Mouse (Mus musculus) Patski (cell line): ENCODE data around the gene Togaram2. TPM values are rescaled to one million over a fixed set of nuclear protein-coding genes. Genes with fewer than 3 reads are reported as not detected.

Source experiments
- ATAC-seq: fragments of 100-300 bp; one replicate; pipeline ENCODE4 v1.8.0; 2021
- CTCF ChIA-PET: fragments of 350-600 bp; sonication (Branson Sonifier 250); formaldehyde crosslinking; loops from one replicate; lab custom pipeline; 2022; ENCODE audit warnings: inconsistent platforms; lab: Charles Lee
- POLR2A ChIA-PET: fragments of 350-600 bp; sonication (Branson Sonifier 250); formaldehyde crosslinking; loops from one replicate; lab custom pipeline; 2022; ENCODE audit warnings: antibody characterized with exemption, inconsistent platforms; lab: Charles Lee
- DNase-seq: peaks from one replicate; pipeline ENCODE4 v3.0.0-alpha.2; 2011; ENCODE audit warnings: low read depth, low spot score
- H3K27me3 ChIP-seq: fragments of 371-371 bp; one replicate; pipeline ENCODE4 v1.5.1; 2021
- CTCF ChIP-seq: fragments of 100-300 bp; IDR thresholded peaks from one replicate; pipeline ENCODE4 v1.5.1; 2021
- in situ Hi-C: fragments of 300-500 bp; cut with MboI; formaldehyde crosslinking; loops from 3 replicates; pipeline ENCODE4 v1.11.1; 2018; ENCODE audit warnings: low pct_unique_long_range_greater_than_20kb, mixed read lengths
- polyA plus RNA-seq: library from polyadenylated mRNA; unstranded; gene quantifications from one replicate; pipeline ENCODE4 v1.2.3, GENCODE M21; 2021

The Togaram2 gene
- polyA plus RNA-seq, 1 experiment from 2014 or later = 1.8 TPM

DNA sequence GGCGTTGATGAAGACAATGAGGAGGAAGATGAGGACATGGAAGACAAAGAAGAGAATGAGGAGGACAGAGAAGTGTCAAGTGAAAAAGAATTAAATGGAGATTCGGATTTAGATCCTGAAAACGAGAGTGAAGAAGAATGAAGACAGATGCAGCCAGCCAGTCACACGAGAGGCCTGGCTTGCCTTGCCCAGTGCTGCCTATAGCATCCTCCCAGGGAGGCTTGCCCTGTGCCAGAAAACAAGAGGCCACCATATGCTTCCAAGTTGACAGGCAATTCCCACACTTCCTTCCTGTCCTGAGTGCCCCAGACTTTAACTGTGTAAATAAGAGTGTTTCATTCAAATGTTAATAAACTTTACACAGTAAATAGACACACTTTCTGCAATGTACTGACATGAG lies 15.5 kb upstream of the Togaram2 start:
- ATAC-seq (no peak), DNase-seq (no peak)
- TF ChIP-seq CTCF = no peak
- H3K27me3 ChIP-seq = no peaks in the 10 kb centered on the region
- CTCF ChIA-PET = no interaction called here
- in situ Hi-C loops = loop anchor here (25.0 kb wide), 1 partner anchor 580 kb away; no protein-coding TSS in a partner anchor
- POLR2A ChIA-PET = no interaction called here

- ChIA-PET CTCF (no interaction called here), POLR2A (no interaction called here)
- H3K27me3 ChIP-seq = no peaks in the 10 kb centered on the region
- in situ Hi-C loops = loop anchor here (25.0 kb wide), 1 partner anchor 579 kb away; no protein-coding TSS in a partner anchor
- ATAC-seq (no peak), DNase-seq (no peak)
- TF ChIP-seq CTCF = no peak
These were observed 14.4 kb upstream of the Togaram2 start for GRCm38 (mm10) chr17:71658666-71659065.

GRCm38 (mm10) chr17:71660390-71660789 lies 12.7 kb upstream of the Togaram2 start:
- no peak for TF ChIP-seq CTCF
- no peak for DNase-seq
- POLR2A ChIA-PET = no interaction called here
- CTCF ChIA-PET = interaction anchor here (0.8 kb wide), 1 partner anchor 831 kb away, joined by 3 read pairs; no protein-coding TSS in a partner anchor
- ATAC-seq = no peak
- in situ Hi-C loops = loop anchor here (5.0 to 25.0 kb wide), 3 partner anchors 212 to 1124 kb away; no protein-coding TSS in a partner anchor
- H3K27me3 ChIP-seq = no peaks in the 10 kb centered on the region

- in situ Hi-C loops = loop anchor here (5.0 to 25.0 kb wide), 3 partner anchors 210 to 1122 kb away; no protein-coding TSS in a partner anchor
- ChIA-PET CTCF (interaction anchor here (0.8 to 2.3 kb wide), 7 partner anchors 10 to 210 kb away, joined by 3 to 10 read pairs (median 4); partner anchors contain the start of gene Togaram2), POLR2A (no interaction called here)
- H3K27me3 ChIP-seq = no peaks in the 10 kb centered on the region
- DNase-seq (peak; percentile 20), ATAC-seq (peak; percentile 72)
- peak; percentile 81 for TF ChIP-seq CTCF
These were observed 10.3 kb upstream of the Togaram2 start for GRCm38 (mm10) chr17:71662751-71663250.

DNA sequence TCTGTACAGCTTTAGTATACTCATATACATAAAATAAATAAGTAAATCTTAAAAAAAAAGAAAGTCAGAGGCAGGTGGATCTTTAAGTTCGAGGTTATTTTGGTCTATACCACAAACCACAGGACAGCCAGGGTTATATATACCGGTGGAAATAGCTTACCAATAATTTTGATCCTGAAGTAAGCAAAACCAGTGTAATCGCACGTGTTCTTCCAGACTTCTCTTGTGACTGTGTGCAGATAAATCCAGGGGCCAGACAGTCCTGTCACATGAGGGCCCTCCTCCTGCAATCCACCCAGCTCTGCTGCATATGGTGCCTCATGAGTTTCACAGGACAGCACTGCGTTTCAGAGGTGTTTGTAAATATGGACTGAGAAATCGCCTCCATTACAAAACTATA lies 9.6 kb upstream of the Togaram2 start:
- in situ Hi-C loops = loop anchor here (5.0 to 25.0 kb wide), 3 partner anchors 209 to 1121 kb away; no protein-coding TSS in a partner anchor
- ChIA-PET POLR2A (no interaction called here), CTCF (interaction anchor here (0.8 to 2.3 kb wide), 7 partner anchors 9 to 209 kb away, joined by 3 to 10 read pairs (median 4); partner anchors contain the start of gene Togaram2)
- H3K27me3 ChIP-seq = no peaks in the 10 kb centered on the region
- ATAC-seq (no peak), DNase-seq (no peak)
- TF ChIP-seq CTCF = no peak

DNA sequence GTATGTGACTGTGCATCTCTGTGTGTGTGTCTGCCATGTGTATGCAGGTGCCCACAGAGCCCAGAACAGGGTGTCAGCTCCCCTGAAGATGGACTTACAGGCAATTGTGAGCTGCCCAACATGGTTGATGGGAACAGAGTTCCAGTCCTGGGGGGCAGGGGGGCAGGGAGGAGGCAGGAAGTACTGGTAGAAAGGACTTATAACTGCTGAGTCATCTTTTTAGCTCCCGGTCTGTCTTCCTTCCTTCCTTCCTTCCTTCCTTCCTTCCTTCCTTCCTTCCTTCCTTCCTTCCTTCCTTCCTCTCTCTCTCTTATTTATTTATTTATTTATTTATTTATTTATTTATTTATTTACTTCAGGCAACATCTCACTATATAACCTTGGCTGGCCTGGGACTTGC lies 8.9 kb upstream of the Togaram2 start:
- no peak for ATAC-seq
- DNase-seq = no peak
- in situ Hi-C loops = loop anchor here (5.0 to 25.0 kb wide), 3 partner anchors 208 to 1121 kb away; no protein-coding TSS in a partner anchor
- ChIA-PET POLR2A (no interaction called here), CTCF (interaction anchor here (1.1 to 2.2 kb wide), 3 partner anchors 34 to 209 kb away, joined by 3 to 6 read pairs (median 4); no protein-coding TSS in a partner anchor)
- TF ChIP-seq CTCF = no peak
- H3K27me3 ChIP-seq = no peaks in the 10 kb centered on the region

DNA sequence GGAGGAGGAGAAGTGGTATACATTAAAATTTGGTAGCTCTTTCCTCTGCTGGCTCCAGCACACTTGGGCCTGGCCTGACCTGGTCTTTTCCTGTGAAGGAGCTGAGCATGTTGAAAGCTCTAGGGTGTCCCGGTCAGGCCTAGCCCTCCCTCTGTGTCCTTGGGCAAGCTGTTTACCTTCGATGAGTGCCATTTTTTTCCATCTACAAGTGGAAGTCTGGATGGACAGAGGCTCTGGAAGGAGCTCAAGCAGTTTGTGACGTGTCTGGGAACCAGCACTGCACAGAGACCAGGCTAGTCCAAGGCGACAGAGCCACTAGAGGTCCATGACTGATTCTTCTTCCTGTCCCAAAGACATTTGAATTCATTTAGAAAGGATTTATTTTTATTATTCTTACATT lies 7.9 kb upstream of the Togaram2 start:
- TF ChIP-seq CTCF = no peak
- no peaks in the 10 kb centered on the region for H3K27me3 ChIP-seq
- in situ Hi-C loops = loop anchor here (10.0 to 25.0 kb wide), 2 partner anchors 572 to 1120 kb away; no protein-coding TSS in a partner anchor
- ATAC-seq (no peak), DNase-seq (no peak)
- ChIA-PET CTCF (interaction anchor here (1.2 kb wide), 1 partner anchor 208 kb away, joined by 4 read pairs; no protein-coding TSS in a partner anchor), POLR2A (interaction anchor here (0.6 kb wide), 1 partner anchor 12 kb away, joined by 5 read pairs; no protein-coding TSS in a partner anchor)

- POLR2A ChIA-PET = no interaction called here
These were observed 3.5 kb upstream of the Togaram2 start for GRCm38 (mm10) chr17:71669511-71669910.

DNA sequence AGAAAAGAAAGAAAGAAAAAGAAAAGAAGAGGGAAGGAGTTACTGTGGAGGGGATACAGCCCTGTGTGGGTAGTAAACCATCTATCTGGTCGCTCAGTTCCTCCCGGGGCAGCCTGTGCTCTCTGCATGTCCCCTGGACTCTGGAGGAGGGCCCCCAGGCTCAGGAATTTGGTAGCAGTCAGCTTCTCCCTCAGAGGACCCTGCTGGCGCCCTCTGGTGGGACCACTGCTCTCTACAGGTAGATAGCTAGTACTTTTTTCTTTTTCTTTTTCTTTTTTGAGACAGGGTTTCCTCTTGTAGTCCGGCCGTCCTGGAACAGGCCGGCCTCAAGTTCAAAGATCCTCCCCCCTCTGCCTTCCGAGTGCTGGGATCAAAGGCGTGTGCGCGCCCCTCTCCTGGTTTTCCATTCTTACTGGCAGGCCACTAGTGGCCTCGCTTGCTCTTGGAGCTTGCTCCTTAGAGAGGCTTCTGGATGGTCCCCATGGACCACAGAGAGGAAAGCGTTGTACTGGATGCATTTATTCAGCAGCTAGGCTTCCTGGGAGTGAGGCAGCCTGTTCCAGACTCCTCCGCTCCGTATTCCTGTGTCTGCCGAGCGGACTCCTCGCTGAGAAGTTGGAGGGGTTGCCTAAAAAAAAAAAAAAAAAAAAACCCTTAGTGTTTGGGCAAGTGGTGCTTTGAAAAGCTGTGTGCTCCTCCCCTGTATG lies 1.1 kb upstream of the Togaram2 start:
- ChIA-PET POLR2A (interaction anchor here (0.7 kb wide), 1 partner anchor 839 kb away, joined by 4 read pairs; no protein-coding TSS in a partner anchor), CTCF (interaction anchor here (1.1 to 2.5 kb wide), 5 partner anchors 9 to 200 kb away, joined by 3 to 14 read pairs (median 5); no protein-coding TSS in a partner anchor)
- DNase-seq (no peak), ATAC-seq (no peak)
- no peak for TF ChIP-seq CTCF
- in situ Hi-C loops = loop anchor here (25.0 kb wide), 1 partner anchor 565 kb away; no protein-coding TSS in a partner anchor
- H3K27me3 ChIP-seq = no peaks in the 10 kb centered on the region

More at GRCm38 (mm10) chr17:71669511-71669910, 3.5 kb upstream of the Togaram2 start:
- DNase-seq (no peak), ATAC-seq (no peak)
- TF ChIP-seq CTCF = peak; percentile 31
- in situ Hi-C loops = loop anchor here (10.0 to 25.0 kb wide), 2 partner anchors 568 to 1115 kb away; no protein-coding TSS in a partner anchor
- no peaks in the 10 kb centered on the region for H3K27me3 ChIP-seq
- CTCF ChIA-PET = no interaction called here

DNA sequence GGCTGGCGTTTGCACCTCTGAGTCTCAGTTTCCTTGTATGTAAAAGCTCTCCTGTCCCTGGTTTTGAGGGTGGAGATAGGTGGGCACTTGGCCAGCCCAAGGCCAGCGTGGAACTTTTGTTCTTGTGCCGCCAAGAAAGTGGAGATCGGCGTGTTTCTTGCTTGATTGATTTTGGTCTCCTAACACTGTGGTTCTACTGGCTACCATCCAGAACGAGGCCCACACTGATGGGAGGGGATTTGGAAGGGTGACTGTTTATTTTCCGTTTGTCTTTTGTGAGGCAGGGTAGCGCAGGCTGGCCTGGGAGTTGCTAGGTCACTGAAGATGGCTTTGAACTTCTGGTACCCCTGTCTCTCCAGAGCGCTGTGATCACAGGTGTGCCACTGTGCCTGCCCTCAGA lies 875 bp downstream of the Togaram2 start:
- in situ Hi-C loops = loop anchor here (25.0 kb wide), 1 partner anchor 563 kb away; no protein-coding TSS in a partner anchor
- TF ChIP-seq CTCF = no peak
- ATAC-seq (no peak), DNase-seq (no peak)
- no peaks in the 10 kb centered on the region for H3K27me3 ChIP-seq
- ChIA-PET POLR2A (no interaction called here), CTCF (interaction anchor here (0.8 to 1.3 kb wide), 2 partner anchors 10 to 21 kb away, joined by 3 to 4 read pairs; no protein-coding TSS in a partner anchor)
